Mouse (Mus musculus): ENCODE measurements around the gene Foxe3. TPM values are rescaled to one million over a fixed set of nuclear protein-coding genes. Genes with fewer than 3 reads are reported as not detected.
A peak's percentile ranks its signal among the peaks of the same experiment; 100 is the strongest.

Foxe3 gene
- total and polyA plus RNA-seq, 2 experiments from 2014 or later: not detected

- under 1% methylated on average over 110 of the region's 125 CpGs for WGBS
- peak; percentile 40; the same call in 1 of the 2 replicates for ATAC-seq
These were observed 569 bp downstream of the Foxe3 start for GRCm38 (mm10) chr4:114924971-114925916.

DNA sequence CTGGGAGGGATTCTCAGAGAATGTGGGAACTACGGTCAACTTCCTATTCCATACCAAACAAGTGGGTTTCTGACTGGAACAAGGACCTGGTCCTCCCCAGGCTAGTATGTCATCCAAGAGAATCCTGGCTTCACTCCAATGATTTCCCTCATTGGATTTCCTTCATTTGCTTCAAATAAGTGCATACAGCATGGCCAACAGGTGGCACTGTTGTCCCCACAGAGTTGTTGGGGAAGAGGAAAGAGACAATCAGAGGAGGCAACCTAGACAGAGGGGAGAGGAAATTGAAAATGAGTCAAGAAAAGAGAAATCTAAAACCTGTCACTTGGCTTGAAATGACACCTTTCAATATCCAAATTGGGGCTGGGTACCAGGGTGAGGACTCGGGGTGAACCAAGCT lies 8.7 kb downstream of the Foxe3 start:
- peaks cover 67% of the 10 kb centered on the region for H3K27me3 ChIP-seq (ENCODE audit: insufficient read depth, low read length)
- H3K4me2 ChIP-seq (ENCODE audit: low read depth, low read length): no peak overlapping the region
- TF ChIP-seq CTCF (IDR thresholded peaks at IDR 0.05; ENCODE audit: low read depth): peak; percentile 73
- no peak overlapping the region for H3K27ac ChIP-seq
- no peaks in the 10 kb centered on the region for H3K36me3 ChIP-seq (ENCODE audit: insufficient read depth, low read length)
- H3K4me1 ChIP-seq (ENCODE audit: insufficient read depth, low read length): no peaks in the 10 kb centered on the region
- no peak overlapping the region for H3K9ac ChIP-seq (replicated peaks; ENCODE audit: low read length)
- DNase-seq (ENCODE audit: low spot score) (peak; percentile 78), ATAC-seq (no peak)
- 48% methylated on average over 2 of the region's 2 CpGs for WGBS
- H3K4me3 ChIP-seq (ENCODE audit: low read length): no peak overlapping the region
- no peaks in the 10 kb centered on the region for H3K9me3 ChIP-seq (ENCODE audit: low read length)

More at GRCm38 (mm10) chr4:114924971-114925916, 569 bp downstream of the Foxe3 start:
- H3K4me2 ChIP-seq (ENCODE audit: low read depth, low read length): peak overlapping the region; percentile 52
- no peak overlapping the region for H3K9ac ChIP-seq (replicated peaks; ENCODE audit: low read length)
- H3K27me3 ChIP-seq (ENCODE audit: insufficient read depth, low read length): peaks cover 76% of the 10 kb centered on the region
- no peaks in the 10 kb centered on the region for H3K9me3 ChIP-seq (ENCODE audit: low read length)
- peak overlapping the region; percentile 33 for H3K4me3 ChIP-seq (ENCODE audit: low read length)
- H3K36me3 ChIP-seq (ENCODE audit: insufficient read depth, low read length): no peaks in the 10 kb centered on the region
- H3K4me1 ChIP-seq (ENCODE audit: insufficient read depth, low read length): no peaks in the 10 kb centered on the region
- DNase-seq (ENCODE audit: low spot score): no peak
- no peak for TF ChIP-seq CTCF (IDR thresholded peaks at IDR 0.05; ENCODE audit: low read depth)
- no peak overlapping the region for H3K27ac ChIP-seq

- Histone ChIP-seq H3K27ac (no peak overlapping the region), H3K4me3 (ENCODE audit: low read length) (no peak overlapping the region), H3K9ac (replicated peaks; ENCODE audit: low read length) (no peak overlapping the region), H3K27me3 (ENCODE audit: insufficient read depth, low read length) (peaks cover 68% of the 10 kb centered on the region), H3K4me2 (ENCODE audit: low read depth, low read length) (no peak overlapping the region), H3K36me3 (ENCODE audit: insufficient read depth, low read length) (no peaks in the 10 kb centered on the region), H3K4me1 (ENCODE audit: insufficient read depth, low read length) (no peaks in the 10 kb centered on the region), H3K9me3 (ENCODE audit: low read length) (no peaks in the 10 kb centered on the region)
- no peak for DNase-seq (ENCODE audit: low spot score)
- no peak for TF ChIP-seq CTCF (IDR thresholded peaks at IDR 0.05; ENCODE audit: low read depth)
- WGBS: 36% methylated on average over 4 of the region's 4 CpGs
- ATAC-seq: no peak
These were observed 9.8 kb downstream of the Foxe3 start for GRCm38 (mm10) chr4:114916056-114916455.

DNA sequence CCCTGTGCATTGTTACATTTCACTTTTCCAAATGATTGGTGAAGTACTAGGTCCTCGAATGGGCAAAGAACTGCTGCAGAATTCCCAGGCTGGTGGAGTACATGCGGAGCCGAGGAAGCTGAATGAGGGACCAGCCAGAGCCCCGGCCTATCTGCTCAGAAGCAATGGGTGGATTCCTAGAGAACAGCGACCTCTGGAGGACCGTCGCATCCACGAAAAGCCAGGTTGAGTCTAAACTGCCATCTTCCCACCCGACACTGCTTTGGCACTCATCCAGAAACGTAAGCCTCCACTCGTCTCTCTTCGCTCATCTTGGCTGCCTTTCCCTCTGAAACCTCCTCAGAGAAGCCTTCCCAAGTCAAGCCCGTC lies 12.2 kb downstream of the Foxe3 start:
- 3% methylated on average over 13 of the region's 13 CpGs for WGBS
- Histone ChIP-seq H3K4me2 (ENCODE audit: low read depth, low read length) (no peak overlapping the region), H3K27ac (no peak overlapping the region), H3K4me3 (ENCODE audit: low read length) (no peak overlapping the region), H3K9ac (replicated peaks; ENCODE audit: low read length) (no peak overlapping the region), H3K4me1 (ENCODE audit: insufficient read depth, low read length) (no peaks in the 10 kb centered on the region), H3K36me3 (ENCODE audit: insufficient read depth, low read length) (no peaks in the 10 kb centered on the region), H3K9me3 (ENCODE audit: low read length) (no peaks in the 10 kb centered on the region), H3K27me3 (ENCODE audit: insufficient read depth, low read length) (peaks cover 84% of the 10 kb centered on the region)
- peak; percentile 43; the same call in 1 of the 2 replicates for ATAC-seq
- peak; percentile 78 for TF ChIP-seq CTCF (IDR thresholded peaks at IDR 0.05; ENCODE audit: low read depth)
- peak; percentile 82 for DNase-seq (ENCODE audit: low spot score)

DNA sequence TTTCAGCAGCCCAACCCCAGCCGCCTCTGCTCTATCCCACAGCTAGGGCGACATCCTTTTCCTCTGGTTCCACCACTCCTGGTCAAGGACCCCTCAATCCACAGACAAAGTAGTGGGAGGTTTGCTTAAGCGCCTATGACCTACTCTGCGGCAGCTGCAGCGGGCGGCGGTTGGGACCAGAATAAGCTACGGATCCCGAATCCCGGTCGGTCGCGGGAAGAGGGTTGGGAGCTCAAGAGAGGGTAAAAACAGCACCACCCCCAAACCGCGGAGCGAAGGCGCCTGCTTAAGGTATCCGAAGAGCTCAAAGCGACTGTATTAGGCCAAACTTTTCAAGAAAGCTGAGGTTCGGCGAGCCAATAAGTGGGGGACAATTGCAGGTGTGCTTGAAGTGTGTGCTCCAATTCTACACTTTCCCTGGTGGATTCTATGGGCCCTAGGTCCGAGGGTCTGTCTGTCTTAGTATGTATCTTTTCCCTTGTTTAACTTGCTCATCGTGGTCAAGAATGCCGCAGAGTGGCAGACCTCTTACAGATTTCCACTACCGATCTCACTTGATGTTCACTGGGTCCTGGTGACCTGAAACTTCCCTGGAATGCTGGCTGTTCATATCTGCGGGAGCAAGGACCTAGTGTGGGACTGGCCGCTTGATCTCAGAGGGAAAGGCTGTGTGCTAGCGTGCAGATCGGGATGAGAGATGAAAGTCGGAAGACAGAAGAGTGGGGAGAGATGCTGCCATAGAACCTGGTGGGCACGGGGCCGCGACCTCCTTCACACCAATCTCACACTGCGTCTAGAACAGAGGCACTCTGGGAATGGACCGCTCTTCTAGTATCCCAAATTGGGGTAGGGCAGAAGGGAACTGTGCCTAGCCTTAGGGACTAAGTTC lies 12.9 kb downstream of the Foxe3 start:
- no peak for DNase-seq (ENCODE audit: low spot score)
- Histone ChIP-seq H3K4me3 (ENCODE audit: low read length) (no peak overlapping the region), H3K4me2 (ENCODE audit: low read depth, low read length) (no peak overlapping the region), H3K27me3 (ENCODE audit: insufficient read depth, low read length) (peaks cover 89% of the 10 kb centered on the region), H3K9me3 (ENCODE audit: low read length) (no peaks in the 10 kb centered on the region), H3K9ac (replicated peaks; ENCODE audit: low read length) (no peak overlapping the region), H3K27ac (no peak overlapping the region), H3K4me1 (ENCODE audit: insufficient read depth, low read length) (no peaks in the 10 kb centered on the region), H3K36me3 (ENCODE audit: insufficient read depth, low read length) (no peaks in the 10 kb centered on the region)
- 7% methylated on average over 35 of the region's 35 CpGs for WGBS
- no peak for ATAC-seq
- TF ChIP-seq CTCF (IDR thresholded peaks at IDR 0.05; ENCODE audit: low read depth): no peak

DNA sequence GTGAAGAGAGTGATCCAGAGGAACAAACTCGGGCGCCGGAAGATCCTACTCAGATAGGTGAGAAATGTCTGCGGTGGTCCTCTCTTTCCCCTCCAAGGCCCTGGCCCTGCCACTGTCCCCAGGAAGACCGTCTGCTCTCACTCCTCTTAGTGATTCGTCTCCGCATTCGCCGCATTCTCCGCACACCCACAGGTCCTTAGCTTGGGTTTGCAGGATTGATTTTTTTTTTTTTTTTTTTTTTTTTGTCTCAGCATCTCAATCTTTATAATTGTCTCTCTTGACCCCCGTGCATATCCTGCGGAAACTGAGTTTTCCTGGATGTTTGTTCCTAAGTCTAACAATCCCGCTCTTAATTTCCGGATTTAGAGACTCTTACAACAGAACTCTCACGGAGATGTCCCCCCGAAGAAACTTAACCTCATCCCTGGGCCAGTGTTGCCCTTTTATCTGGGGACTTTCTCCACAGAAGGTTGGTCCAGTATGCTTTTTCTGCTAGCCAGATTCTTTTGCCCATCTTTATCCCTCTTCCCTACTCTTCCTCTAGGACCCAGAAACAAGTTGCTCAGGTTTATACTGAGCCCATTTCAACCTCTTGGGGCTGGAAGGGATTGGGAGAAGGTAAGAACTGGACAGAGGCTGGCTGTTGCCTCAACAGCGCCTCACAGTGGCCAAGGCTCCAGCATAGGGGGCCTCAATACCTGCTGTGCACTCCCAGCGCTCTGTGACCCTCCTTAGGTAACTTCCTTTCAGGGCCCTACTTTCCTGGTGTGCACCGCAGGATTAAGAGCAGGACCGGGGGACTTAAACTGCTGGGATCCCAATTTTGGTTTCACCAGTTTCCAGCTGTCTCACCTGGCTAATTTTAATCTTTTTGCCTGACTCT lies 16.0 kb downstream of the Foxe3 start:
- Histone ChIP-seq H3K36me3 (ENCODE audit: insufficient read depth, low read length) (no peaks in the 10 kb centered on the region), H3K9me3 (ENCODE audit: low read length) (no peaks in the 10 kb centered on the region), H3K9ac (replicated peaks; ENCODE audit: low read length) (no peak overlapping the region), H3K27ac (no peak overlapping the region), H3K4me2 (ENCODE audit: low read depth, low read length) (peak overlapping the region; percentile 54), H3K4me1 (ENCODE audit: insufficient read depth, low read length) (no peaks in the 10 kb centered on the region), H3K4me3 (ENCODE audit: low read length) (peak overlapping the region; percentile 33), H3K27me3 (ENCODE audit: insufficient read depth, low read length) (peaks cover 92% of the 10 kb centered on the region)
- DNase-seq (ENCODE audit: low spot score): peak; percentile 10
- ATAC-seq: no peak
- TF ChIP-seq CTCF (IDR thresholded peaks at IDR 0.05; ENCODE audit: low read depth): peak; percentile 57
- 2% methylated on average over 20 of the region's 20 CpGs for WGBS

All from hindbrain, postnatal 0 days (tissue).